Mouse (Mus musculus): ENCODE data around the gene Wdr90.
"Not testable (repeated sequence)": the region's sequence is repeated elsewhere in the genome, so short reads cannot be mapped to it uniquely, and the experiment has no call there.

Wdr90 gene

GRCm38 (mm10) chr17:25877025-25877424 is 15.7 kb upstream of the Wdr90 start:
- no peak for DNase-seq

DNA sequence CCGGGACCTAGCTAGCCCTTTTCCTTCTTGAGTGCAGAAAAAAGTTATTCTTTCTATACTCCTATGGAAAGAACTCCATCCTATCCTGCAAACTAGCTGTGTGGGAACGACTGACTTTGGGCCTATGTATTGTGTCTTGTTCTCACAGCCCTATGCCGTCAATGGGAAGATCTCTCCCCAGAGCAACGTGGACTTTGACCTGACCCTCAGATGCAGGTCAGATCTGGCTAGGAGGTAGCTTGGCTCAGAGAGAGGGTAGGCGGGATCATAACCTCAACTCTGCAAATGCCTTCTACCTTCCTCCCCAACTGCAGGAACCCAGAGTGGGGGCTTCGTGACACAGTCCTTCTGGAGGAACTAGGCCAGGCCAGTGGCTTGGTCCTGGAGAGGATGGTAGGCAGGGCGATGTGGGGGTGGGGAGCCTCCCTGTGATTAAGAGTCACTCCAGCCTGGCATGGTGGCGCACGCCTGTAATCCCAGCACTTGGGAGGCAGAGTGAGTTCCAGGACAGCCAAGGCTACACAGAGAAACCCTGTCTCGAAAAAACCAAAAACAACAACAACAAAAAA is 15.1 kb upstream of the Wdr90 start:
- DNase-seq: no peak

DNA sequence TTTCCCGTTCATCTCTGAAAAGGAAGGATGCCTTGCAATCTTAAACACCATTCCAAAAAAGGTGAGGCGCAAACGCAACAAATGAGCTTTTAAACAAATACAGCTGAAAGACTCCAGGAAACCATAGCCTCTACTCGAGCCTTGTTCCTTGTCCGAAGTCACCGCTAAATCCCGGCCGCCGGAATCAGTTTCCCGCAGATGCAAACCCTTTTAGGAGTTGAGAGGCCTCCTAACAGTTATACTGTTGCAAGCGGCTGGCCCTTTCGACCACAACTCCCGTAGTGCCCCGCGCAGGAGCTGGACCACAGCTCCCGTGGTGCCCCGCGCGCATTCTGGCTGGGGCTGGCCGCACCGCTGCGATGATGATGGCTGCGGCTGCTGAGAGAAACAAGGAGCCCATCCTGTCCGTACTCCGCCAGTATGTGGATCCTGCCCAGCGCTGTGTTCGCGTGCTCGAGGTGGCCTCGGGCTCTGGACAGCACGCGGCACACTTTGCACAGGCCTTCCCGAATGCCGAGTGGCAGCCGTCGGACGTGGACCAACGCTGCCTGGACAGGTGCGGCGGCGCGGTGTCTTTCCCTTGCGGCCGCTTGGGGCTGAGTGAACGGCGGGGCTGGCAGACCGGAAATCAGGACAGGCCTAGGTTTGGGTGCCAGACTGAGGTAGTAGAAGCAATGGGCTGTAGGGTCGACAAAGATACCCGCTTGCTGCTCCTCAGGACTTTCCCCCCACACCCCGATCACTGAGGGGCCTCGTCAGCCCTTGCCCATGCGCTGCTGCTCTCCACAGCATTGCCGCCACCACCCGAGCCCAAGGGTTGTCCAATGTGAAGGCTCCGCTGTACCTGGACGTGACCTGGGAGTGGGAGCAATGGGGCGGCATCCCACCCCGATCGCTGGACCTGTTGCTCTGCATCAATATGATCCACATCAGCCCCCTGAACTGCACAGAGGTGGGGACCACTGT is 14.2 kb upstream of the Wdr90 start:
- DNase-seq: peak; percentile 93

DNA sequence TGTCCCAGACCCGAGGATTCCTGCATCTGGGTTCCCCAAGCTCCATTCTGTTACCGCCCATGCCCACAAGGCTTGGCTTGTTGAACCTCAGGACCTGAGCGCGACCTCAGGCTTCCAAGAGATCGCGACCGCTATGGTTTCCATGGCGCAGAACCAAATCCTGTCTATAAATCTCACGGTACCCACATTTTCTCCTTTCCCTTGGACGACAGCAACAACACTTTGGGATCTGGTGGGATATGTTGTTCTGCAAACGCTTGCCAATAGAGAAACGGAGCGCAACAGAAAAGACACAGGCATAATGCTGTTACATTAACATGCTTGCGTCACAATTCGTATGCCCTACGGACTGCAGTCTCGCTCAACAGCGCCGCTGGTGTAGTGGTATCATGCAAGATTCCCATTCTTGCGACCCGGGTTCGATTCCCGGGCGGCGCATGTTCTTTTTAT is 13.4 kb upstream of the Wdr90 start, which contains the start of gene Mettl26:
Mettl26 (plus strand) TSS at position 354 of the 450 bp plus-strand sequence.
- peak; percentile 95 for DNase-seq

GRCm38 (mm10) chr17:25874148-25874720 is 12.9 kb upstream of the Wdr90 start:
- no peak for DNase-seq

GRCm38 (mm10) chr17:25873405-25874147 is 12.3 kb upstream of the Wdr90 start:
- no peak for DNase-seq

DNA sequence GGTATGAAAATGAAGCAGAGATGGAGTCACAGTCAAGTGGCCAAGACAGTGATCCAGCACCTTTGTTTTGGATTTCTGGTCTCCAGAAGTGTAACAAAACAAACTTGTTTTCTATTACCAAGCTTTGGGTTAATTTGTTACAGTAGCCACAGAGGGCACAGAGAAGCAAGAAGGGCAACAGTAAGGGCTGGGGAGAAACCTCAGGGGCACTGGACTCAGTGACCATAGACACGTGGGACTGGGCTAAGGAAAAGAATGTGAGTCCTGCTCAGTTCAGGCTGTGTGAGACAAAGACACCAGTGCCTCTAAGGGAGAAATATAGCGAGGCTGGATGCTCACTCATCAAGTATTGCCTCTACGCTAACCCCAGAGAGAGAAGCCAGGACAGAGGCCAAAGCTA is 11.4 kb upstream of the Wdr90 start:
- DNase-seq: no peak

GRCm38 (mm10) chr17:25871566-25871965 is 10.3 kb upstream of the Wdr90 start:
- not testable (repeated sequence) for DNase-seq

DNA sequence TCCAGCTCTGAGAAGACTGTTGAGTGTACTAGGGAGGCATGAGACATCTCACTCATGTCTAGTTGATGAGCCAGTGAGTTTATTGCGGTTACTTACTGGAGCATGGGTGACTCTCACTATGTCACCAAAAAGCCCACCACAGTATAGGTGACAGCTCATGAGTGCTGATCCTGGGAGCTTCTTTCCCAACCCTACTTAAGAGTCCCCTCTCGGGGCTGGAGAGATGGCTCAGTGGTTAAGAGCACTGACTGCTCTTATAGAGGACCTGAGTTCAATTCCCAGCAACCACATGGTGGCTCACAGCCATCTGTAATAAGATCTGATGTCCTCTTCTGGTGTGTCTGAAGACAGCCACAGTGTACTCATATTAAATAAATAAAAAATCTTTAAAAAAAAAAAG is 8.7 kb upstream of the Wdr90 start:
- DNase-seq: no peak

DNA sequence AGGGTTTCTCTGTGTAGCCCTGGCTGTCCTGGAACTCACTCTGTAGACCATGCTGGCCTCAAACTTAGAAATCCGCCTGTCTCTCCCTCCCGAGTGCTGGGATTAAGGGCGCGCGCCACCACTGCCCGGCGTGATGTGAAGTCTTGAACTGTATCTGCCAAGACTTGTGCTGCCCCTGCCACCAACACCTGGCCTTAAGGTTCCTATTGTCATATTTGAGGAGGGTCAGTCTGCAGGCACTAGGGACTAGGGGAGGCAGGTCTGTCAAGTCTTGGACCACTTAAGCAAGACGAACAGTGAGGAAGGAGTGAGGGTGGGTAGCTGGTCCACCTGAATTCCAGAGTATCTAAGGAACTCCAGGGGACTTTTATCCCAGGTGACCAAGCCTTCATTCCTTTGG is 8.2 kb upstream of the Wdr90 start:
- no peak for DNase-seq

- DNase-seq: peak; percentile 85
Measured at GRCm38 (mm10) chr17:25868601-25869191, 7.4 kb upstream of the Wdr90 start, which contains the start of gene Mcrip2. Mcrip2 (minus strand) TSS chr17:25868764.

- no peak for DNase-seq
Measured at GRCm38 (mm10) chr17:25867836-25868600, 6.7 kb upstream of the Wdr90 start.

GRCm38 (mm10) chr17:25867509-25867835 is 6.2 kb upstream of the Wdr90 start:
- no peak for DNase-seq

GRCm38 (mm10) chr17:25866172-25866571 is 4.9 kb upstream of the Wdr90 start:
- DNase-seq: no peak

DNA sequence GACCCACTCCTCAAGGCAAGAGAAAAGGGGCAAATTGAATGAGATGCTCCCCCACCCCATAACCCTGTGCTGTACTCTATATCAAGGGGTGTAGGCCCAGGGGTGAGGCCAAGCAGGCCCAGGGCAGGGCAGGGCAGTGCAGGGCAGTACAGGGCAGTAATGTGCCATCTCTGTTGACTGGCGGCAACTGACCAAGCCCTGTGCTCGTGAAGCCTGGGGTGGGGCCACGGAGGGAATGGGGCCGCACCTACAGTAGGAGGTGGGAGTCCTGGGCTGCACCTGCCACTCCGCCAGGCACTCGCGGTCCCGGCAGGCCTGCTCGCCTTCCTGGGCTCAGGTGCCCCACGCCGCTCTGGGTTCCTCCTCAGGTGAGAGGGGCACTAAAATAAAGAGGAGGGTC is 4.0 kb upstream of the Wdr90 start:
- DNase-seq: no peak

- no peak for DNase-seq
Measured at GRCm38 (mm10) chr17:25864311-25864710, 3.0 kb upstream of the Wdr90 start.

- DNase-seq: no peak
Measured at GRCm38 (mm10) chr17:25863681-25864080, 2.4 kb upstream of the Wdr90 start.

DNA sequence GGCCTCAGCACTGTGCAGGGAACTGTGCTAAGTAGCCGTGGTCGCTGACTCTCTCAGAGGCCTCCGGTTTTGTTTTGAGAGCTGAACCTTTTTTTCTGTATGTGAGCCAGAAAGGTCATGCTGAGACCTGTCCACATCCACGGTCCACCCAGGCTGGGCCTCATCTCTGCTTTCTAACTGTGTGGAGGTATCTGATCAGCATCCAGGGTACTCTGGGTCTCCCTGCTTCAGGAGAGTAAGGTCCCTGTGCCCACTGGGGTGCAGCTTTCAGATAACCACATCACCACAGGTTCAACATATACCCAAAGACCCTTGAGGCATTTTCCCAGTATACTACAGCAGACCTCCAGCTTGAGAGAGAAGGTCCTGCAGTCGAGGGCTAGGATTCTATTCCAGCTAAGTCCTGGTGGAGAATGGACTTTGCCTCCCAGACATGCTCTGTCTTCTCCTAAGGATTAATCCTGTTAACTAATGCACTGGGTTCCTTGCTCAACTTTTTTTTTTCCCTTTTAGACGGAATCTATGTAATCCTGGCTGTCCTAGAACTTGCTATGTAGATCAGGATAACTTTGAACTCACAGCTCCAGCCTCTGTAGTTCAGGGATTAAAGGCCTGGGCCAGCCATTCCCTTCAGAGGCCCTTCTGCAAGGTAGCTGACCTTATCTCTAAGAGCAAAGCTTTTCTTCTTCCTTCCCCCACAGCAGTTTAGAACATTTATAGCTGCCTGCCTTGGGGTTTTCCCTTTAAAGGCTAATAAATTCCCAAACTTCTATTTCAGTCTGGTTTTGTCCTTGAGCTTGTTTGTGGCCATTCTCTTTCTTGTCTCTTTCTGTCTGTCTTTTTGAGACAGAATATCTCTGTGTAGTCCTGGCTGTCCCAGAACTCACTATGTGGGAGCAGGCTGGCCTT is 657 bp upstream of the Wdr90 start:
- DNase-seq: no peak

GRCm38 (mm10) chr17:25860229-25860628 is 1.1 kb downstream of the Wdr90 start:
- DNase-seq: no peak

GRCm38 (mm10) chr17:25844396-25844901 is 16.9 kb downstream of the Wdr90 start, which contains the start of gene Rhot2:
Rhot2 (minus strand) TSS chr17:25844851.
- peak; percentile 97 for DNase-seq
